Mouse (Mus musculus) heart, postnatal 0 days (tissue): ENCODE measurements at regions not wholly inside any gene's neighbourhood (a gene's known extent, or its start where the extent isn't known, plus 50 kb on each side); places are given as distances from the start of the nearest gene placed in this dataset.

Source experiments
- CTCF ChIP-seq: IDR thresholded peaks from 2 replicates; pipeline ENCODE4 v1.5.1; 2016; ENCODE audit warnings: antibody characterized with exemption, control low read depth, low read depth
- EP300 ChIP-seq: IDR thresholded peaks from 2 replicates; pipeline ENCODE4 v1.6.1; 2016; ENCODE audit warnings: antibody characterized with exemption, low read depth

- no peak for TF ChIP-seq CTCF
- no peak for TF ChIP-seq EP300
Measured at GRCm38 (mm10) chrX:19219727-19220126, 261.4 kb downstream of the Tex13c3 start.
